Comparison of ENCODE assay signal across 24 mouse cellular contexts in genomic region chr14:93240263-93240662, GRCm38 (mm10).
DNase-seq lines count a peak whose midpoint lies in the region; ATAC-seq and TF ChIP-seq lines count a peak whose summit lies in the region.
"Had no signal": no experiment of that assay in that cellular context is flagged by ENCODE, and none has a peak within 500 bp of the region (broad histone marks: within the 10 kb centered on the region; RNA-seq: fewer than 3 reads in every experiment).

No protein-coding gene starts in this region.

- no peak for ATAC-seq in megakaryocyte, adult 5-6 weeks (ENCODE audit: poor library complexity, severe bottlenecking)
- ATAC-seq: activated CD4-positive, CD25-positive, alpha-beta regulatory T cell, adult 4 months; CD4-positive, CD25-positive, alpha-beta regulatory T cell, adult 4 months; Patski had no signal

- no peak for TF ChIP-seq CTCF in C2C12 (IDR thresholded peaks at IDR 0.05; ENCODE audit: control insufficient read depth, insufficient read depth, insufficient read length)

- peak; percentile 19 for DNase-seq in embryo, embryonic 10.5 days (ENCODE audit: low spot score)
- DNase-seq in embryo, embryonic 10 days (ENCODE audit: low spot score) = no peak
- DNase-seq in embryo, embryonic 11 days = peak; percentile 13
- DNase-seq in embryo, embryonic 9.5 days (ENCODE audit: extremely low spot score) = no peak
- DNase-seq in R1 (ENCODE audit: low read depth, low spot score) = peak; percentile 5
- DNase-seq in cerebellum, adult 11-12 months = no peak
- DNase-seq: adrenal gland, adult 2 months; adrenal gland, adult 8-10 months; adrenal gland, postnatal 10 days; adrenal gland, postnatal 14 days; adrenal gland, postnatal 25 days; adrenal gland, postnatal 36 days; B cell, adult 2 months; cerebellum, adult 11 months; cerebellum, adult 18-20 months; cerebellum, adult 2 months; cerebellum, adult 8-10 months had no signal

- no peaks in the 10 kb centered on the region for H3K36me3 ChIP-seq in C2C12 (ENCODE audit: control insufficient read depth, insufficient read depth)
- H3K36me3 ChIP-seq: G1E had no signal

- no peaks in the 10 kb centered on the region for H3K27me3 ChIP-seq in C2C12 (ENCODE audit: control insufficient read depth, insufficient read depth, insufficient read length)
- H3K27me3 ChIP-seq: CH12.LX had no signal

- no peak overlapping the region for H3K4me3 ChIP-seq in C2C12 (ENCODE audit: insufficient read depth, poor library complexity, severe bottlenecking)

- no peaks in the 10 kb centered on the region for H3K79me3 ChIP-seq in C2C12 (ENCODE audit: low read depth)

- no peak overlapping the region for H3ac ChIP-seq in C2C12 (ENCODE audit: control insufficient read depth, insufficient read length, low read depth)

- H3K79me2 ChIP-seq in C2C12 (ENCODE audit: control insufficient read depth, insufficient read depth) = no peaks in the 10 kb centered on the region

TF ChIP-seq in C2C12, 6 proteins besides CTCF, POLR2A, EP300 and RAD21:
- TF ChIP-seq MYOG (IDR thresholded peaks at IDR 0.05; ENCODE audit: control insufficient read depth, extremely low read depth, insufficient read length) = no peak
- TF ChIP-seq CEBPB (IDR thresholded peaks at IDR 0.05; ENCODE audit: low read depth) = no peak
- no peak for TF ChIP-seq MAX (IDR thresholded peaks at IDR 0.05)
- no peak for TF ChIP-seq FOSL1 (IDR thresholded peaks at IDR 0.05; ENCODE audit: insufficient read depth, low read length, poor library complexity, severe bottlenecking)
- TF ChIP-seq USF1 (IDR thresholded peaks at IDR 0.05; ENCODE audit: low read depth) = no peak
- peak; percentile 57 for TF ChIP-seq MYOD1 (IDR thresholded peaks at IDR 0.05; ENCODE audit: control insufficient read depth, insufficient read length, low read depth)

Comparison
In these comparisons a context has a peak if more than half of its experiments do, and no peak if none do; other contexts are left out.
1. DNase-seq: peak in embryo, embryonic 10.5 days (single experiment), embryo, embryonic 11 days (single experiment) and R1 (single experiment); none in embryo, embryonic 10 days (single experiment), embryo, embryonic 9.5 days (single experiment) and cerebellum, adult 11-12 months (single experiment).